Comparison of ENCODE assay signal across 8 mouse cellular contexts in genomic region chr7:126265949-126266348, GRCm38 (mm10). TPM values are rescaled to one million over a fixed set of nuclear protein-coding genes. Genes with fewer than 3 reads are reported as not detected.
A peak's percentile ranks its signal among the peaks of the same experiment; 100 is the strongest.
DNase-seq lines count a peak whose midpoint lies in the region; ATAC-seq lines count a peak whose summit lies in the region.

No protein-coding gene starts in this region.

- H3K27ac ChIP-seq in forebrain, embryonic 15.5 days (replicated peaks) = peak overlapping the region; percentile 73

- DNase-seq in 3T3-L1 (ENCODE audit: low read depth, low spot score) = peak; percentile 18
- peak; percentile 89 for DNase-seq in adrenal gland, postnatal 14 days
- peak; percentile 60 for DNase-seq in heart, postnatal 25 days (ENCODE audit: low spot score)
- peak; percentile 90 for DNase-seq in layer of hippocampus, postnatal 14 days (ENCODE audit: low spot score in 2 of 2)
- DNase-seq in lung, postnatal 25 days (ENCODE audit: low spot score) = peak; percentile 67
- DNase-seq in thymus, adult 18-20 months = no peak

- H3K9ac ChIP-seq in forebrain, embryonic 15.5 days (replicated peaks) = no peak overlapping the region

- H3K4me3 ChIP-seq in forebrain, embryonic 15.5 days = no peak overlapping the region

- no peaks in the 10 kb centered on the region for H3K36me3 ChIP-seq in forebrain, embryonic 15.5 days

- no peak overlapping the region for H3K4me2 ChIP-seq in forebrain, embryonic 15.5 days (replicated peaks)

- H3K4me1 ChIP-seq in forebrain, embryonic 15.5 days = peaks cover 40% of the 10 kb centered on the region

- H3K9me3 ChIP-seq in forebrain, embryonic 15.5 days = no peaks in the 10 kb centered on the region

- ATAC-seq in forebrain, embryonic 15.5 days (replicated peaks) = peak; percentile 89
- ATAC-seq in monocyte, adult 5-6 weeks (replicated peaks; ENCODE audit: insufficient number of reproducible peaks, low FRiP score, low TSS enrichment, poor library complexity, severe bottlenecking) = no peak

- 0 out of 2 replicates have a peak, but pooled peaks cover 7% of the 10 kb centered on the region for H3K27me3 ChIP-seq in forebrain, embryonic 15.5 days

- intact Hi-C loops in heart, postnatal 25 days (cut with DNase I) = loop anchor here (5.0 kb wide), 1 partner anchor 111 kb away; the partner anchor contains the start of gene Spns1

- 22% methylated on average over 9 of the region's 9 CpGs for WGBS in forebrain, embryonic 15.5 days

RNA-seq across cellular contexts. Expression of gene Sbk1, which starts 6.5 kb away (rescaled TPM):
- total RNA-seq in adrenal gland, postnatal 14 days (2021) = 45.1 and 50.2 TPM in 2 replicates
- 336 and 348 TPM in 2 replicates for polyA plus RNA-seq in forebrain, embryonic 15.5 days (2015; fragmentation: Nextera tagmentation; extraction: Ambion mirVana)
- total RNA-seq in heart, postnatal 25 days (2021) = 10 to 100 TPM; 76.5 to 86.4 TPM
- 100 to 1,000 TPM; 137 to 140 TPM for total RNA-seq in layer of hippocampus, postnatal 14 days (2021)
- total RNA-seq in monocyte, adult 5-6 weeks (2017) = 15.4 to 20.7 TPM (median 16.7 TPM) in 3 replicates

Comparison
In these comparisons a context has a peak if more than half of its experiments do, and no peak if none do; other contexts are left out.
1. DNase-seq: peak in 3T3-L1 (single experiment), adrenal gland, postnatal 14 days (single experiment), heart, postnatal 25 days (single experiment), layer of hippocampus, postnatal 14 days (2 of 2) and lung, postnatal 25 days (single experiment); none in thymus, adult 18-20 months (0 of 2).